Mouse (Mus musculus) neural tube, embryonic 12.5 days (tissue): ENCODE measurements around the gene Mid1. TPM values are rescaled to one million over a fixed set of nuclear protein-coding genes. Genes with fewer than 3 reads are reported as not detected.
"Not testable (repeated sequence)": the region's sequence is repeated elsewhere in the genome, so short reads cannot be mapped to it uniquely, and the experiment has no call there.

Experiments
- ATAC-seq: fragments of 200-750 bp; cut with Nextera tagmentation; 2 replicates; pipeline ENCODE4 v1.8.0; 2017; ENCODE audit warnings: low read depth, mild to moderate bottlenecking, moderate TSS enrichment, moderate library complexity; ENCODE audit not compliant: low FRiP score
- H3K27ac ChIP-seq: fragments of 300-500 bp; sonication (generic); 2 replicates; pipeline ENCODE4 v1.5.1; 2016
- H3K27me3 ChIP-seq: fragments of 300-500 bp; sonication (generic); replicated peaks from 2 replicates; pipeline ENCODE4 v1.6.1; 2016; ENCODE audit warnings: mild to moderate bottlenecking
- H3K36me3 ChIP-seq: fragments of 300-500 bp; sonication (generic); 2 replicates; pipeline ENCODE4 v1.6.1; 2016; ENCODE audit warnings: mild to moderate bottlenecking
- H3K4me1 ChIP-seq: fragments of 300-500 bp; sonication (generic); 2 replicates; pipeline ENCODE4 v1.6.1; 2016
- H3K4me2 ChIP-seq: fragments of 300-500 bp; sonication (generic); replicated peaks from 2 replicates; pipeline ENCODE4 v1.6.1; 2016; ENCODE audit warnings: mild to moderate bottlenecking
- H3K4me3 ChIP-seq: fragments of 300-500 bp; sonication (generic); 2 replicates; pipeline ENCODE4 v1.5.1; 2016
- H3K9ac ChIP-seq: fragments of 300-500 bp; sonication (generic); 2 replicates; pipeline ENCODE4 v1.6.1; 2016; ENCODE audit warnings: mild to moderate bottlenecking
- H3K9me3 ChIP-seq: fragments of 300-500 bp; sonication (generic); 2 replicates; pipeline ENCODE4 v1.6.1; 2016; ENCODE audit warnings: mild to moderate bottlenecking
- WGBS: fragments of 180-500 bp; shearing (Covaris S2); methylation state at CpG from one replicate; pipeline ENCODE4 v1.1.7; 2016; 5-methylcytosine and 5-hydroxymethylcytosine counted together
- polyA plus RNA-seq: library from polyadenylated mRNA; unstranded; fragments of >200 nt; fragmentation: Nextera tagmentation; extraction: Ambion mirVana; gene quantifications from 2 replicates; pipeline ENCODE4 v1.2.1, GENCODE M21; 2016

The Mid1 gene
- polyA plus RNA-seq, 1 experiment from 2014 or later = 6.4 TPM

- peak overlapping the region; percentile 24; the same call in 1 of the 2 replicates for H3K4me2 ChIP-seq
- ATAC-seq = peak; percentile 15
- H3K9ac ChIP-seq, H3K27ac ChIP-seq, H3K4me1 ChIP-seq, H3K27me3 ChIP-seq: not testable (repeated sequence)
- peaks cover 39% of the 10 kb centered on the region for H3K9me3 ChIP-seq
- H3K4me3 ChIP-seq = 0 out of 2 replicates have a peak overlapping the region, but pooled peaks have one; percentile 1
- H3K36me3 ChIP-seq = peaks cover 15% of the 10 kb centered on the region
- 86% methylated on average over 97 of the region's 97 CpGs for WGBS
Observed at GRCm38 (mm10) chrX:170010581-170011528, 325.9 kb downstream of the Mid1 start.

GRCm38 (mm10) chrX:170011529-170011879, 326.5 kb downstream of the Mid1 start:
- peaks cover 39% of the 10 kb centered on the region for H3K9me3 ChIP-seq
- H3K9ac ChIP-seq, H3K4me3 ChIP-seq, ATAC-seq, H3K27ac ChIP-seq, H3K27me3 ChIP-seq, H3K4me2 ChIP-seq, H3K4me1 ChIP-seq: not testable (repeated sequence)
- H3K36me3 ChIP-seq = peaks cover 18% of the 10 kb centered on the region
- WGBS = 87% methylated on average over 4 of the region's 10 CpGs

GRCm38 (mm10) chrX:170013421-170013820, 328.4 kb downstream of the Mid1 start:
- WGBS = 95% methylated on average over 8 of the region's 13 CpGs
- Histone ChIP-seq H3K36me3 (peaks cover 24% of the 10 kb centered on the region), H3K9me3 (peaks cover 31% of the 10 kb centered on the region)
- H3K27me3 ChIP-seq, H3K4me1 ChIP-seq, H3K4me2 ChIP-seq, H3K4me3 ChIP-seq, ATAC-seq, H3K9ac ChIP-seq, H3K27ac ChIP-seq: not testable (repeated sequence)

GRCm38 (mm10) chrX:170014038-170014437, 329.0 kb downstream of the Mid1 start:
- WGBS = 84% methylated on average over 6 of the region's 13 CpGs
- not testable (repeated sequence) for H3K9ac ChIP-seq, H3K27me3 ChIP-seq, H3K4me3 ChIP-seq, ATAC-seq, H3K4me2 ChIP-seq, H3K27ac ChIP-seq, H3K4me1 ChIP-seq
- Histone ChIP-seq H3K36me3 (peaks cover 30% of the 10 kb centered on the region), H3K9me3 (peaks cover 33% of the 10 kb centered on the region)

- WGBS = 92% methylated on average over 10 of the region's 12 CpGs
- H3K27me3 ChIP-seq, ATAC-seq, H3K9ac ChIP-seq, H3K4me1 ChIP-seq, H3K4me2 ChIP-seq, H3K4me3 ChIP-seq, H3K27ac ChIP-seq: not testable (repeated sequence)
- Histone ChIP-seq H3K9me3 (peaks cover 31% of the 10 kb centered on the region), H3K36me3 (peaks cover 33% of the 10 kb centered on the region)
Observed at GRCm38 (mm10) chrX:170015883-170016282, 330.9 kb downstream of the Mid1 start.

- H3K27me3 ChIP-seq, H3K9ac ChIP-seq, H3K4me3 ChIP-seq, H3K4me1 ChIP-seq, H3K4me2 ChIP-seq: not testable (repeated sequence)
- peak; percentile 76 for ATAC-seq
- 61% methylated on average over 27 of the region's 27 CpGs for WGBS
- Histone ChIP-seq H3K27ac (0 out of 2 replicates have a peak overlapping the region, but pooled peaks have one; percentile 4), H3K36me3 (peaks cover 34% of the 10 kb centered on the region), H3K9me3 (peaks cover 34% of the 10 kb centered on the region)
Observed at GRCm38 (mm10) chrX:170017333-170018245, 332.6 kb downstream of the Mid1 start.

- Histone ChIP-seq H3K36me3 (peaks cover 34% of the 10 kb centered on the region), H3K9me3 (peaks cover 34% of the 10 kb centered on the region)
- H3K27ac ChIP-seq, H3K4me2 ChIP-seq, H3K4me3 ChIP-seq, H3K4me1 ChIP-seq, H3K27me3 ChIP-seq, H3K9ac ChIP-seq: not testable (repeated sequence)
- ATAC-seq = peak; percentile 82
- 86% methylated on average over 66 of the region's 66 CpGs for WGBS
Observed at GRCm38 (mm10) chrX:170018571-170019218, 333.7 kb downstream of the Mid1 start.

- Histone ChIP-seq H3K36me3 (peaks cover 34% of the 10 kb centered on the region), H3K27ac (0 out of 2 replicates have a peak overlapping the region, but pooled peaks have one; percentile 1), H3K9me3 (peaks cover 34% of the 10 kb centered on the region)
- ATAC-seq = peak; percentile 46
- not testable (repeated sequence) for H3K4me2 ChIP-seq, H3K4me3 ChIP-seq, H3K27me3 ChIP-seq, H3K4me1 ChIP-seq, H3K9ac ChIP-seq
- 86% methylated on average over 30 of the region's 30 CpGs for WGBS
Observed at GRCm38 (mm10) chrX:170019219-170019953, 334.4 kb downstream of the Mid1 start.

- H3K27me3 ChIP-seq, H3K4me2 ChIP-seq, H3K4me3 ChIP-seq, H3K9ac ChIP-seq, H3K4me1 ChIP-seq, ATAC-seq: not testable (repeated sequence)
- WGBS = 61% methylated on average over 14 of the region's 14 CpGs
- peaks cover 34% of the 10 kb centered on the region for H3K9me3 ChIP-seq
- H3K36me3 ChIP-seq = peaks cover 34% of the 10 kb centered on the region
- H3K27ac ChIP-seq = 0 out of 2 replicates have a peak overlapping the region, but pooled peaks have one; percentile 1
Observed at GRCm38 (mm10) chrX:170019954-170020689, 335.1 kb downstream of the Mid1 start.

GRCm38 (mm10) chrX:170020690-170021050, 335.7 kb downstream of the Mid1 start:
- not testable (repeated sequence) for H3K4me2 ChIP-seq, H3K4me1 ChIP-seq, H3K27me3 ChIP-seq, H3K4me3 ChIP-seq, ATAC-seq, H3K27ac ChIP-seq, H3K9ac ChIP-seq
- Histone ChIP-seq H3K36me3 (peaks cover 34% of the 10 kb centered on the region), H3K9me3 (peaks cover 34% of the 10 kb centered on the region)
- 56% methylated on average over 9 of the region's 9 CpGs for WGBS

GRCm38 (mm10) chrX:170021205-170021604, 336.2 kb downstream of the Mid1 start:
- Histone ChIP-seq H3K36me3 (peaks cover 33% of the 10 kb centered on the region), H3K9me3 (peaks cover 34% of the 10 kb centered on the region)
- H3K4me2 ChIP-seq, H3K4me1 ChIP-seq, H3K27me3 ChIP-seq, H3K27ac ChIP-seq, H3K9ac ChIP-seq, ATAC-seq, H3K4me3 ChIP-seq: not testable (repeated sequence)
- 78% methylated on average over 12 of the region's 12 CpGs for WGBS
